Mouse (Mus musculus) ES-CJ7 (cell line): ENCODE results near the gene Myh3.

Experiments
- DNase-seq: peaks from one replicate; pipeline ENCODE4 v3.0.0; 2011; ENCODE audit warnings: low read depth, low spot score

Myh3 gene

DNA sequence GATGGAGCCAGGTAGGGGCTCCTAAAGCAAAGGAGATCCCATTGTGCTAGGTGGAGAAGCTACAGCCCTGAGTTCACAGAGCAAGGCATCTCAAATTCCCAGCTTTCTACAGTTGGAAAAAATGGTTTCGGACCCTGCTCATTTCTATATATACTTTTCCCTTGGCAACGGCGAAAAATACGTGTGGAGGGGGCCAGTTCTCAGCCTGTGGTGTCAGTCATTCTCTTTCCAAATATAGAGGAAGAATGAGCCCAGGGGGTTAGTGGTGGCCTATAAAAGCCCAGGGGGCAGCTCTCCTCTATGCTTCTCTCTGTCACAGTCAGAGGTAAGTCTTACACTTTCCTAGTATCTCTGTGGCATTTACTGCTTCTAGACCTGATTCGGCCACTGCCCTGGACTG is at the start of gene Myh3:
Gene Myh3, plus strand, starts transcription at position 301 of the 400 bp plus-strand sequence.
- no peak for DNase-seq

DNA sequence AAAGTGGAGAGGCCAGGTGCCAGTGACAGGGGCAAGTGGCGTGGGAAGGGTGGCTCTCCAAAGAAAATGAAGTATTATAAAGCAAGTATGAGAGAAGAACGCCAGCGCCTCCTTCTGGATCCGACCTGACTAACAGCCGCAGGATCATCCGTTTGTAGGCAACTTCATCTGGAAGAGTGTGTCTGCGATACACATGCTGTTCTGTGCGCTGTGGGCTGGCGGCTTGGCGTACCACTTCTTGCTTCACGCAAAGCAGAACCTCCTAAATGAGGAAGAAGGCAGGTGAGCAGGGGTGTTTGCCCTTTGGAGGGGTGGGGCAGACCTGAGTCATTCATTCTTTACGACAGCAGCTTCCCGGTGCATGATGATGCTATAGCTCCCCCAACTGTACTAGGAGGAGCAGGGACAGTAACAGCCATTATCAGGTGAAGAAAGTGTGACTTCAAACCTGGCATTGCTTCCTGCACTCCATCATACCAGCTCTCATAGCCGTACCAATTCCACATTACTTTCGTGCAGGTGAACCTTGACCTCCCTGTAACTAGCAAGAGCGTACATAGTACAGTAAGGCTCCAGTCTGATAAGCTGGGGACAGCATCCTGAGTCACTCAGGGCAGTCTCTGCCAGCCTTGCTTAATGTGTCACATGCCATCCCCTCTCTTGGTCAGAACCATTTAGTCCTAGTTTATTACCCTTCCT is 47.0 kb upstream of the Myh3 start:
- peak; percentile 72 for DNase-seq

DNA sequence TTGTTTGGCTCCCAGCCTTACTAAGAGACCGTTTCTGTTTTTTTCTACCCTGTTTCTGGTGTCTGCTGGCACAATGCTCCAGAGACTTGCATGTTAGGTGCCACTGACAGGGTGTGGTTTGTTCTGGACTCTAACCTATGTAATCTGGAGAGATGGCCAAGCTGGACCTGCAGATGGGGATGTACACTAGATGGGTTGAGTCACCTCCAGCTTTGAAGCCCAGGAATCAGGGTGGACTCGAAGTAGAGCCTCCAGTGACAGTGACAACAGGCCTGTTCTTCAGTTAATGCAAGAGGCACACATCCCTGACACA is 46.5 kb upstream of the Myh3 start:
- DNase-seq: no peak

DNA sequence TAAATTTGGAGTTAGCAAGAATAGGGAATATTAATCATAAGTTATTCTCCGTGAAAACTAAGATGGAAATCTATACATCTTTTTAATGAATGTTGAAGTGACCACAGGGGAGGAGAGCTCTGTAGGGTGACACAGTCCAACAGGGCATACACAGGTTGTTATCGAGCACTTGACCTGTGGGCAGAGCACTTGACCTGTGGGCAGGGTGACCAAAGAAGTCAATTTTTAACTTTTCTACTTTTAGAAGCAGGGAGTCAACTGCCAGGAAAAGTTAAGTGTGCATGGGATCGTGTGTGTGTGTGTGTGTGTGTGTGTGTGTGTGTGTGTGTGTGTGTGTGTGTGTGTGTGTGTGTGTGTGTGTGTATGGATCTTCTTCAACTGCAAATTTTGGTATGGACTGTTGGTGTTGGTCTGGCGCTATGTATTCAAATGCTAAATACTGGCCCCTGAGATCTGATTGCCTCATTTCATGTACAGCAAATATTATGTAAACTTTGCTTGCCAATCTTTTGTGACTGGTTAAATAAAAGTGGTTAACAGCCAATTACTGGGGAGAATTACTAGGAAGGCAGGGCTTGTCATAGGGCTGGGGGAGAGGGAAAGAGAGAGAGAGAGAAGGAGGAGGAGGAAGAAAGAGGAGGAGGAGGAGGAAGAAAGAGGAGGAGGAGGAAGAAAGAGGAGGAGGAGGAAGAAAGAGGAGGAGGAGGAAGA is 43.2 kb upstream of the Myh3 start:
- no peak for DNase-seq

DNA sequence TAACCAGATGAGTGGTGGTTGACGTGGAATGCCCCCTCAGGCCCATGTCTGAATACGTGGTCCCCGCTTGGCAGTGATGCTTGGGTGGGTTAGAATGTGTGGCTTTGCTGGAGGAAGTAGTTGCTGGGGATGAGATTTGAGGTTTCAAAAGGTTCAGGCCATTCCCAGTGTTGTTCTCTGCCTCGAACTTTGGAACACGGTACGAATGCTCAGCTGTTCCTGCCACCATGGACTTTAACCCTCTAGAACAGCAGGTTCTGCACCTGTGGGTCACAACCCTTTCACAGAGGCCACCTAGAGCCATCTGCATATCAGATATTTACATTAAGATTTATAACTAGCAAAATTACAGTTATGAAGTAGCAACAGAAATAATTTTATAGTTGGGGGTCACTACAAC is 41.9 kb upstream of the Myh3 start:
- DNase-seq: no peak

DNA sequence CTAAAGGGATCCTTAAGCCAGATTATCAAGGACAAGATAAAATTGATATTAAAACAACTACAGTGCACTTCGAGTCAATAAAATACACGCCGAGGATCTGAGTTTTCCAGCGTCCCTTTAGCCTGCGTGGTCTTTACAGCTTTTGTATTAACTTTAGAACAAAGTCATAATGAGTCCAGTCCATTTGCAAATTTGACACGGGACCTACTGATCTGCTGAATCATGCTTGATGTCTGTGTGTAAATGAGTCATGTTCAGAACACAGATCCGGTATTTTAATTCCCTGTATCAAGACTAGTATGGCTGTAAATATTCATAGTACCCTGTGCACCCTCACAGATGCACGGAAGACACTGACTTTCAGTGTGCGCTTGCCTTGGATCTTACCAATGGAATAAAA is 41.2 kb upstream of the Myh3 start:
- DNase-seq: no peak

DNA sequence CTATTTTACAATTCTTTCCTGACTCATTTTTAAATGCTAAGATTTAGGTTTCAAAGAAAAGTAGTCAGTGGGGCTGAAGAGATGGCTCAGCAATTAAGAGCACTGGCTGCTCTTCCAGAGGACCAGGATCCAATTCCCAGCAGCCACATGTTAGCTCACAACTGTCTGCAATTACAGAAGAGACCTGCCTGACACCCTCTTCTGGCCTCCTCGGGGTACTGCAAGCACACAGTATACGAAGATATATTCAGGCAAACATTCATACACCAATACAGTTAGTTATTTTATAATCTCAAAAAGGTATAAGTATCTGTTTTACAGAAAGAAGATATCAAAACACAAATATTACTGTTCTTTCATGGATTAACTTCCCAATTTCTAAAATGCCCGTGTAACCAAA is 38.3 kb upstream of the Myh3 start:
- peak; percentile 66 for DNase-seq

DNA sequence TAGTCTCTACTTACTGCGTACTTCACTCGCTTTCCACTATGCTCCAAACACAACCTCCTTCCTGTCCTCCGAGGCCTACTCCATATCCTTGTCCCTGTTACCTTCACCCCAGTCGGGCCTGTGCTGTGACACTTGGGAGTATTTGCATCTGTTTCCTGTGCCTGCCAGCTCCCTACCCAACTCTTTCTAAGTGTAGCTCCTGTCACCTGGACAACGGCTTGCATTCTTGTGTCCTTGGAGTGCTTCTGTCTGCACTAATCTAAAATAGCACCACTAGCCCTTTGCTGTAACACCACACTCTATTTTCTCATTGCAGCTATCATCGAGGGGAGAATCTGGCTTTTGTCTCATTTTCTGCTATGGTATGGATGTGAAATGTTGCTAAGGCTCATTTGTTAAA is 37.6 kb upstream of the Myh3 start:
- no peak for DNase-seq

DNA sequence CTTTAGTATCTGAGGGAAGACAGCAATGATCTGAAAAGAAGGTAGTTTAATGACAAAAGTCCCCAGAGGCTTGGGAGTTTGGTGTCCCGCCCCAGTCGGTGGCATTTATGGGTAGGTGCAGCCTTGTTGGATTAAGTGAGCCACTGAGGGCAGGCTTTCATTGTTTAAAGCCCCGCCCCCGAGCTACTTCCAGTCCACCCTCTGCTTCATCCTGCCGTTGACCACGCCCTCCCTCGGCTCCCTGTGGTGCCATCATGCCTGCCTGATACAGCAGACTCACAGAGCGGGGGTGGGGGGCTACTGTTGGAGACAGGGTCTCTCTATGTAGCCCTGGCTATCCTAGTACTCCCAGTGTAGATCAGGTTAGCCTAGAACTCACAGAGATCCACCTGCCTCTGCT is 35.1 kb upstream of the Myh3 start:
- peak; percentile 95 for DNase-seq

DNA sequence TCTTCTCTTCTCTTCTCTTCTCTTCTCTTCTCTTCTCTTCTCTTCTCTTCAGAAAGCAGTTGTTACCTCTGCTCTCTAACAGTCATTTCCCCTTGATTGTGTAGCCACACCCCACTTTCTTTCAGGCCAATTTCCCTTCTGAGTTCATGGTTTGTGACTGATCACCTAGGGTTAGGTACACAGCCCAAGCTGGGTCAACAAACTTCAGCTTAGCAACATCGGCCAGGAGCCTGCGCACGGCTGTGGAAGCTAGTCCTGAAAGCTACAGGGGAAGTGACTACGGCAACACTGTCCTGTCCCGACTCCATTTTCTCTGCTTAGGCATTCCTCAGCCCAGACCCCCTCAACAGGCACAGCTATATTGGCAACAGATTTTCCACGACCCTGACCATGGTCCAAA is 33.1 kb upstream of the Myh3 start:
- DNase-seq: no peak

DNA sequence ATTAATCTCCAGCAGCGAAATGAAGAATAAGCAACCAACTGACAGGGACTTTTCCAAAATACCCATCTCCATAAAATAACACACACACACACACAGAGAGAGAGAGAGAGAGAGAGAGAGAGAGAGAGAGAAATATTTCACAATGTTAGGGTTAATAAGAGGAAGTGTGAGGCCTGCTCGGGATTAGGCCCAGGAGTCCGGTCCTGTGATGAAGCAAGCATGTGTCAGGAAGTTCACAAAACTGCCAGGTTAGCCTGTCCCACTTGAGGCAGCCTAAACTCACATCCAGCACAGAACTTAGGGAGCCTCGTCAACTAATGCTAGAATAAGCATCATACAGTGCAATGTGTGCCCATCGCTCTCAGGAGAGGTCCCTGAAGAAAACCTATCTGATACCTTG is 30.9 kb upstream of the Myh3 start:
- DNase-seq: no peak

DNA sequence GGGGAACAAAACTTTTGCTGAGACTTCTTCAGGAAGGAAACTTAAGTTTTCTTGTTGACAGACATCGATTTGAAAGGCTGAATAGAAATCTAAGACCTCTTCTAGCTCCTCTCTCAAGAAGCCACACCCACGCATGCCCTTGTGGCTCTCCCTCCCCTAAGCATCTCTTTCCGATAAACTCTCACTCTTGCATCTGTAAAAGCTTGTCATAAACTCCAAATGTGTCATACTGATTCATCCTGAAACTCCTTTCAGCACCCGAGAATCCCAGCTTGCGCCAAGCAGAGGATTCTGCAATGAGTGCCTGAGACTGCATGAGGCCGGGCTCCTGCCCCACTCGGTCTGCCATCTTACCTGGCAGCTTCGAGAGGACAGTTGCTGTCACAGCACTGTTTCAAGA is 29.6 kb upstream of the Myh3 start:
- DNase-seq: no peak

DNA sequence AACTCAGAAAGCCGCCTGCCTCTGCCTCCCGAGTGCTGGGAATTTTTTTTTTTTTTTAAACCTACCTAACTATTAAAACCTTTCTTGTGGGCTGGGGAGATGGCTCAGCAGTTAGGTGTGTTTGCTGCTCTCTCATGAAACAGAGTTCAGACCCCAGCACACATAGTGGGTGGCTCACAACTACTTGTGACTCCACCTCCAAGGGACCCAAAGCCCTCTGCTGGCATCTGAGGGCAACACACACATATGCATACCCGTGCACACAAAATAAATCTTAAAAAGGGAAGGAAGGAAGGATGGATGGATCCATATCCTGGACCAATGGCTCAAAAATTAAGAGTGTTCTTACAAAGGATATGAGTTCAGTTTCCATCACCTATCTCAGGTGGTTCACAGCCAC is 28.8 kb upstream of the Myh3 start:
- peak; percentile 61 for DNase-seq

DNA sequence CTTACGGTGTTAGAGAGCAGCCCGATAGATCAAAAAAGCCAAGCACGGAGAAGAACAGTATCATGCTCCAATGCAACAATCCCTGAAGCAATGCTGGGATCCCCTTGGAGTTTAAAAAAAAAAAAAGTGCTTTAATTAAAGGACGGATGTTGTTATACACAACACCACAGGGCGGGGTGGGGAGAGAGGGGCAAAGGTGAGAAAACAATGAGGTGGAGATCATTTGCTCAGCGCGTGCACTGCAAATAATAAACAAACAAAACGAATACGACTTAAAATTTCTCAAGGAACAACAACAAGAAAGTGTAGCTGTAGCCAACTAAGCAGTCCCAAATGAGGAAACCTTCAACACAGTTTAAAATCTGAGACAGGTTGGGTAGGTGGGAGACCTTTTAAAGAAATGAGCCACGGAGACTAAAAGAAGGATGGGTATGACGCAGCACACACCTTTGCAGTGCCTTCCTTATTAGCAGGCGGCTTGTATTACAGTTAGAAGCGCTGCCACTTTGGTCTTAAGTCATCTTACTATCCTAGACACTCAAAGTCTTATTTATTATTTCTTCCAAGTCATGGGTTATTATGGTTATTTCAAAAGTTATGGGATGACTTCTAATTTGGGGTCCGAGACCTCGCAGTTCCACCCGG is 26.3 kb upstream of the Myh3 start:
- no peak for DNase-seq

DNA sequence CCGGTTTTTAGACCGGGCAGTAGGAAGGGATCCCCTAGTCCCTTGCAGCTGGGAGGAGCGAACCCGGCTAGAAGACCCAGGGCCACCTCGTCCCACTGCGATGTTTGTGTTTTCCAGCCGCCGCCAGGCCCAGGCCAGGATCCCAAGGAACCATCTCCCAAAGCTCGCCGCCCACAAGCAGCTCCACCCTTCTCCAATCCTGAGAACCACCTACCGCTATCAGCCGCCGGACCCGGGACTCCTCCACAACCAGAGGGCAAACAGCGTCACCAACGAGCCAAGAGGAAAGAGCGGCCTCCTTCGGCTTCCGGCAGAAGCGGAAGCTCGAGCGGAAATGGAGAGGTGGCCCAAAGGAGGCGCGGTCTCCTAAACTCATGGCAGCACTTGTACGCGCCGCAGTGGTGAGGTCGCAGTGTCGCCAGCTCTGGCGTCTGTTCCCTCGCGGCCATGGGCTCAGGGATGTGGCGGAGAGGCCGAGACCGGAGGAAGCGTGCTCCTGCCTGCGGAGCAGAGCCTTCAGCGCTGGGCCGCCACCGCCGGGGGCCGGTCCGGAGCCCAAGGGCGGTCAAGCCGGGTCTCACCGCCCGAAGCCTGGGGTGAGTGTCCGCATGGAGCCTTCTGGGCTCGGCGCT is 25.7 kb upstream of the Myh3 start, which contains the start of the genes Adprm and Sco1:
Gene Adprm, minus strand, starts transcription at position 274 of the 632 bp plus-strand sequence.
Gene Sco1, plus strand, starts transcription at position 350 of the 632 bp plus-strand sequence.
- DNase-seq: peak; percentile 86

DNA sequence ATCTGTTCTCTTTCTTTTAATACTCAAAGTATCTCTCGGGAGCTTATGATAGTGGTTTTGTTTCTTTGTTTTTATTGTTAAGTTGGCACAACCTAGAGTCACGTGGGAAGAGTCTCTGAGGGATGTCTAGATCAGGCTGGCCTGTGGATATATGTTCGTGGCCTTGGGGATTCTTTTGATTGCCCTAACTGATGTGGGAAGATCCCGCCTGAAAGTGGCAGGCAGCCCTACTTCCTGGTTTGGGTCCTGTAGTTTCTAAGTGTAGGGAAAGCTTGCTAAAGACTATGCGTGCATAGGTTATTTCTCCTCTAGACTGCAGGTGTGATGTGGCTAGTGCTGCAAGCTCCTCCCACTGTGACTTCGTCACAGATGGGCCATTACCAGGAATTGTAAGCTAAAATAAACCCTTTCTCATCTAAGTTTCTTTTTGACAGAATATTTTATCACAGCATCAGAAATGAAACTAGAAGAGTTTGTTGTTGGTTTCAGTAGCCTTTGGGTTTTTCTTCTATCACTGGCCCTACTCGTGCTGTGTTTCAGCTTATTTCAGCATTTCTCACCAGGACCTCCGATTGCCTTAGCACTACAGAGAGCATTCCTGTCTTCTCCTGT is 23.2 kb upstream of the Myh3 start:
- no peak for DNase-seq

DNA sequence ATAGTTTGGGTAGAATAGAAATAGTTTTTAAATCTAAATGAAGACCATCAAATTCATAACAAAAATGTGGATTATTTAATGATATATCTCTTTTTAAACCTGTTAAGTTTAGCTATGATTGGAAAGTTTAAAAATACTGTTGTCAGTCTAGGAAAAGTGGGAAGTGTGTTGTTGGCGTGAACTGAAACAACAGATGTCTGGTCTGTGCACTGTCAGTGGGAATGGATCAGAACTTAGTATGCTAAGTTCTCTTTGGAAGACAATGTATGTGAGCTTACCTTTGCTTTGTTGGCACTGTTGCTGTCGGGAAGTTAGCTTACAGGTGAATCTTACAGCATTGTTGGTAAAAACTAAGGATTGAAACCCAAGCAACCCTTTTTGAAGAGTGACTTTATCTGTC is 16.8 kb upstream of the Myh3 start:
- no peak for DNase-seq

DNA sequence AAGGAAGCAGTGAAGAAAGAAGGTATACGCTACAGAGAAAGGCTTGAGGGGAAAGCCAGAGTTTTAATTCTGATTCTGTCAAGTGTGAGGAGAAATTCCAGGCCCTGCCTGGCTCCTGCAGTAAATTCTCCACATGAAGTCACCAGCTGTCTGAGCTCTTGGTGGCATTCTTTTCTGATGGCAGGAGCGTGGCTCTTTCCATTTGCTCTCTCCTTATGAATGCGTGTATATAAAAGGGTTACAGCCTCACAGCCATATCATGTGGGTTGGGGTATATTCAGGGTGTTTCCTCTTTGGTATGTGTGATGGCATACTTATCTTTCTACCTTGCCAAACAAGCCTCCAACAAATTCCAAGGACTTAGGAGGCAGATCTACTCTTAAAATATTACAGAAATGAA is 15.4 kb upstream of the Myh3 start:
- DNase-seq: no peak

DNA sequence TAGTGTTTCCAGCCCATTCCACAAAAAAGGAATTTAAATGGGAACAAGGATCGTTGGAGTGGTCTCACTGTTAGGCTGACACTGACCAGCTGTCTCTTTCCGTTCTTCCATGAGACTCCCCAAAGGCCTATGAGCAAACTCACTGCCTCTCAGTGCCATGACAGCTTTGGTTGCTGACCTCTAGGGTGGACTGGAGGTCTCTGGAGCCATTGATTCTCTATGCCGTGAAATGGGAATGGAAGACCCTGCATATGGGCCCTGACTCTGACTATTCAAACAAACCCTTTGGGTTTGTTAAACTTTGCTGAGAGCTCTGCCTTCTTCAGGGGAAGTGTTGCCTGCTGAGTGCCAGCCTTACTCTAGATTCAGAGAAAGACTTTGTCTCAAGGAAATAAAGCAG is 10.4 kb upstream of the Myh3 start:
- no peak for DNase-seq

DNA sequence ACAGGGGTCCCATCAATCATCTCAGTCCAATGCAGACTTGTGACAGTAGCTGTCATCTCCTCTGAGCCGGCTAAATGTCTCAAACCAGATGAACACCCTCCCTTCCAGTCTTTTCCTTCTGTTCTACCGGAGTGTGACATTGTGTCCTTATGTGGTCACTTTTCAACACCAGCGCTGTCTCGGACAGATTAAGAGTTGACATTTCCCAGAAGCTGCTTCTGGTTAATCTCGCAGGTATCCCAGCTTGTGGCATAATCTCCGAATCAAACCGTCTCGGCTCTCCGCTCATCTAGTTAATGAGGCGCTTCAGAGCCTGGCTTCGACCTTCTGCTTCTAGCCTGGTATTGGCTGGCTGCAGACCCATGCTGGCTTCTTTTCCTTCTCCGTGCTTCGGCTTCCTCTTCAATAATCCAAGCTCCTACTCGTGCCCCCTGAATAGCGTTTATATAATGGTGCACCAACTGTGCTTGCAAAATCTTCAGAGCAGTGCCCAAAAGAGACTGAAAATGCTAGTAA is 5.4 kb upstream of the Myh3 start:
- no peak for DNase-seq

DNA sequence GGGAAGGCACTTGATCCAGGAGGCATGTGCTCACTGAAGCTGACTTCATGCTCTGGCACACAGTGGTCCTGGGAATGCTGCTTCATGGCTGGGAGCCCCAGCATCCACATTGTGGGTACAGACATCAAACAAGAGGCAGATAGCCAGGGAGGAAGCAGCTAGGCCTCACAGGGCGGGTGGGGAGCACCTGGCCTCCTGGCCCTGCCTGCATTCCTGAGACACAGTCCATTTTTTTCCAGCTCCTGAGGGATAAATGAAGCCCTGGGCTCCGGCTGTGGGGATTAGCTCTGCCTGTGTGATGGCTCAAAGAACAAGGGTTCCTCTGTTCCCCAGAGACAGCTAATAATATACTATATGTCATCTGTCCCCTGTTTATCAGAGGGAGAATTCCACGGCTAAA is 3.1 kb upstream of the Myh3 start:
- DNase-seq: no peak

DNA sequence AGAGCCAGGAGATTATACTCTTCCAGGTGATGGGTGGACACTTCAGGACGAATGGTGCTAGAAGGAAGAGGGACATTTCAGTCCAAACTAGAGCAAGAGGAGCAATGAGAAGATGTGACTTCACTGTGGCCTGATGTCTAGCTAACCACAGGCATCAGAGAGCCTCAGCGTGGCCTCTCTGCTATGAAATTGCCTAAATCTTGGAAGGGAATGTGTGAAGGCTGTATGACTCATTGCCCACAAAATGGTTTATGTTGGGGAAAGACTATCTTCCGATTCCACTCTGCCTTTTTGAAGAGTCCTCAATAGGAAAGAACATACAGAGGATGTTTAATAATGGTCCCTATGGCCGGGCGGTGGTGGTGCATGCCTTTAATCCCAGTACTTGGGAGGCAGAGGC is 1.3 kb upstream of the Myh3 start:
- no peak for DNase-seq
